ENCODE assay signal across 10 mouse cellular contexts in genomic region chr2:147321036-147321435, GRCm38 (mm10). TPM values are rescaled to one million over a fixed set of nuclear protein-coding genes. Genes with fewer than 3 reads are reported as not detected.
A peak's percentile ranks its signal among the peaks of the same experiment; 100 is the strongest.
DNase-seq lines count a peak whose midpoint lies in the region; ATAC-seq and TF ChIP-seq lines count a peak whose summit lies in the region.
"Had no signal": no experiment of that assay in that cellular context is flagged by ENCODE, and none has a peak within 500 bp of the region (broad histone marks: within the 10 kb centered on the region; RNA-seq: fewer than 3 reads in every experiment).

No protein-coding gene starts in this region.

- no peak overlapping the region for H3K9ac ChIP-seq in lung, embryonic 14.5 days
- H3K9ac ChIP-seq: heart, embryonic 15.5 days had no signal

- no peaks in the 10 kb centered on the region for H3K4me1 ChIP-seq in cerebellum, adult 2 months (ENCODE audit: control insufficient read depth, insufficient read depth, low read length)
- no peaks in the 10 kb centered on the region for H3K4me1 ChIP-seq in lung, embryonic 14.5 days (ENCODE audit: insufficient read depth)
- H3K4me1 ChIP-seq: heart, embryonic 15.5 days had no signal

- H3K27ac ChIP-seq in cerebellum, adult 2 months (ENCODE audit: insufficient read depth, low read length) = no peak overlapping the region
- no peak overlapping the region for H3K27ac ChIP-seq in lung, embryonic 14.5 days (ENCODE audit: low read depth)
- H3K27ac ChIP-seq: heart, embryonic 15.5 days had no signal

- WGBS in cerebellum, adult 2 months = 10% methylated on average over 9 of the region's 9 CpGs
- WGBS in lung, embryonic 14.5 days = 12% methylated on average over 9 of the region's 9 CpGs

- no peaks in the 10 kb centered on the region for H3K27me3 ChIP-seq in cerebellum, adult 2 months (ENCODE audit: control insufficient read depth, insufficient read depth, low read length)
- no peaks in the 10 kb centered on the region for H3K27me3 ChIP-seq in lung, embryonic 14.5 days (ENCODE audit: insufficient read depth, low read length)

- TF ChIP-seq POLR2A in cerebellum, adult 2 months (IDR thresholded peaks at IDR 0.05; ENCODE audit: borderline replicate concordance, insufficient read depth, low read length) = no peak

- no peak for DNase-seq in cerebellum, adult 2 months
- DNase-seq in cerebellum, adult 11 months = no peak
- peak; percentile 65 for DNase-seq in lung, embryonic 14.5 days
- no peak for DNase-seq in lung, postnatal 4 days
- peak; percentile 1 for DNase-seq in lung, postnatal 14 days
- no peak for DNase-seq in ovary, adult 18-20 months (ENCODE audit: low spot score)
- DNase-seq in natural killer cell, adult 2 months (ENCODE audit: low spot score in 2 of 2) = no peak

- no peak overlapping the region for H3K4me3 ChIP-seq in cerebellum, adult 2 months (replicated peaks; ENCODE audit: insufficient read depth, low read depth, low read length)
- no peak overlapping the region for H3K4me3 ChIP-seq in lung, embryonic 14.5 days (ENCODE audit: low read depth, low read length)
- H3K4me3 ChIP-seq: heart, embryonic 15.5 days had no signal

- no peaks in the 10 kb centered on the region for H3K36me3 ChIP-seq in lung, embryonic 14.5 days (ENCODE audit: insufficient read depth)
- H3K36me3 ChIP-seq: G1E; heart, embryonic 15.5 days had no signal

- no peaks in the 10 kb centered on the region for H3K9me3 ChIP-seq in lung, embryonic 14.5 days (ENCODE audit: low read depth, low read length)
- H3K9me3 ChIP-seq: heart, embryonic 15.5 days had no signal

- H3K4me2 ChIP-seq in lung, embryonic 14.5 days = no peak overlapping the region
- H3K4me2 ChIP-seq: heart, embryonic 15.5 days had no signal

- no peak for ATAC-seq in lung, embryonic 14.5 days (ENCODE audit: insufficient read depth)
- ATAC-seq in erythroid progenitor cell, adult 5-6 weeks (replicated peaks; ENCODE audit: low FRiP score, poor library complexity, severe bottlenecking) = 0 out of 2 replicates have a peak, but pooled peaks have one; percentile 30

- TF ChIP-seq CTCF in cerebellum, adult 2 months (IDR thresholded peaks at IDR 0.05; ENCODE audit: borderline replicate concordance, insufficient read depth, low read depth, low read length) = peak; percentile 35; the same call in 1 of the 2 replicates
- TF ChIP-seq CTCF in lung, embryonic 14.5 days (IDR thresholded peaks at IDR 0.05; ENCODE audit: low read depth) = peak; percentile 70

RNA-seq across cellular contexts. Expression of gene Pax1, which starts 40.7 kb away (rescaled TPM):
- polyA plus RNA-seq in cerebellum, adult 2 months (2012; rRNA removed) = 0.10 and 0.32 TPM in 2 replicates
- 0.07 TPM in 1 of 2 replicates, not detected in the other for polyA plus RNA-seq in lung, embryonic 14.5 days (2014; fragmentation: Nextera tagmentation; extraction: Ambion mirVana)
- not detected in 2 replicates for total RNA-seq in erythroid progenitor cell, adult 5-6 weeks (2015; ENCODE audit: low replicate concordance)
- not detected in 2 replicates for total RNA-seq in erythroid progenitor cell, adult 5-6 weeks (2017; ENCODE audit: low replicate concordance)
- polyA plus RNA-seq: G1E had no signal

Comparison
In these comparisons a context has a peak if more than half of its experiments do, and no peak if none do; other contexts are left out.
1. DNase-seq: peak in lung, embryonic 14.5 days (single experiment) and lung, postnatal 14 days (single experiment); none in cerebellum, adult 2 months (0 of 2), cerebellum, adult 11 months (single experiment), lung, postnatal 4 days (0 of 2), ovary, adult 18-20 months (single experiment) and natural killer cell, adult 2 months (0 of 2).